Mouse (Mus musculus): ENCODE measurements around the gene Palm. TPM values are rescaled to one million over a fixed set of nuclear protein-coding genes. Genes with fewer than 3 reads are reported as not detected.
A peak's percentile ranks its signal among the peaks of the same experiment; 100 is the strongest.

The Palm gene
- polyA plus RNA-seq, 1 experiment from 2014 or later: 303 TPM

GRCm38 (mm10) chr10:79840091-79840490 lies 46.7 kb downstream of the Palm start:
- H3K4me3 ChIP-seq: no peak overlapping the region
- H3K9ac ChIP-seq: no peak overlapping the region
- 94% methylated on average over 3 of the region's 3 CpGs for whole genome bisulfite sequencing
- H3K9me3 ChIP-seq: no peaks in the 10 kb centered on the region
- H3K4me1 ChIP-seq (replicated peaks): peaks cover 10% of the 10 kb centered on the region
- no peak overlapping the region for H3K4me2 ChIP-seq
- peak overlapping the region; percentile 77 for H3K27ac ChIP-seq (replicated peaks)
- no peaks in the 10 kb centered on the region for H3K36me3 ChIP-seq
- no peaks in the 10 kb centered on the region for H3K27me3 ChIP-seq
- no peak for ATAC-seq (ENCODE audit: low FRiP score, low read depth)

DNA sequence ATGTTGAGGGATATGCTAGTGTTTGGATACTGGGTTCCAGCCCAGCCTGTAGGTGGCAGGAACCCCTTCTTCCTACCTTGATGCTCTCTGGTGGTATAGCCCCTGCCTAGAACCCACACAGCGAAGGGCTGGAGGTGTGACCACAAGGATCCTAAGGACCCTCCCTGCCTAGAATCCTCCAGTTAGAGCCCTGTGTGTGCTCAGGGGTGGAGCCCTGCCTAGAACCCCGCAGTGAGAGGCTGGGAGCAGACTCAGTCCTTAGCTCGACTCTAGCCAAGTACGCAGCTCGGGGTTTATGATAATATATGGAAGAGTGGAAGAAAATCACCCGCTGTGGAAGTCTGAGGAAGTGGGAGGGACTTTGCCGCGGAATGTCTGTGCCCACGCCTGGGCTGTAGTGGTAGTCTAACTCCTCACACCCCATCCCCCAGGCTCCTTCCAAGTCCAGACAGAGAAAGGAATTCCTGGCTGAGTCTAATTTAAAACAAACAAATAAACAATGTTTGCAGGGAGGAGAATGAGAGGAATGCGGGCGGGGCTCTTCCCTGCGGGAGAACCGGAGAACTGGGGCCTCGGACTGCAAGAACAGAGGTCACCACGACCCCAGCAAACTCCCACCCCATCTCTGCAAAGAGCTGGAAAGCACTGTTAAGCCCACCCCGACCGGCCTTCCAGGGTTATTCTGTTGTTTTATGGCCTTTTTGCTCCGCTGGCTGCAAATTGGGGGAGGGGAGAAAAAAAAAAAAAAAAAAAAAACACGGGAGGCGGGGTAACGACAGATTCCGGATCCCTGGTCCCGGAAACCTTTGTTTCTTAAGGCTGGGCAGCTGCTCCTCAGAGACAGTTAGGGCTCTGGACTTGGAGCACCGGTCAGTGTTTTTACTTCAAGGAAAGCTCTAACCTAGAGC lies 47.5 kb downstream of the Palm start:
- Histone ChIP-seq H3K4me1 (replicated peaks) (peaks cover 10% of the 10 kb centered on the region), H3K4me3 (peak overlapping the region; percentile 35), H3K36me3 (no peaks in the 10 kb centered on the region), H3K27me3 (no peaks in the 10 kb centered on the region), H3K9ac (peak overlapping the region; percentile 25; the same call in 1 of the 2 replicates), H3K4me2 (peak overlapping the region; percentile 74), H3K9me3 (no peaks in the 10 kb centered on the region), H3K27ac (replicated peaks) (peak overlapping the region; percentile 77)
- WGBS: 0% methylated on average over 24 of the region's 24 CpGs
- ATAC-seq (ENCODE audit: low FRiP score, low read depth): peak; percentile 85

DNA sequence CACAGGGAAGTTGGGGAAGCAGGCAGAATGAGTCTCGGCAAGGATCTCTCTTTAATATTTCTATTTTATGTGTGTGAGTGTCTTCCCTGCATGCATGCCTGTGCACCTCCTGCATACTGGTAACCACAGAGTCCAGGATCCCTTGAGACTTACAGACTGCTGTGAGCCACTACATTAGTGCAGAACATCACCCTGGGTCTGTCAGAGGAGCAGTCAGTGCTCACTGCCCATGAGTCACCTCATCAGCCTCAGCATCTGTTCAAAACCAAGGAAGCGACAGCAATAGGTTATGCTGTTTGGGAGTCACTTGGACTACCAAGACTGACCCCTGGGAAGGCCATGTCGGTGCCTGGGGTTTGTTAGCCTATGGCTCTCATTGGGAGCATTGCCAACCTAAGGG lies 49.0 kb downstream of the Palm start:
- 66% methylated on average over 3 of the region's 3 CpGs for WGBS
- H3K9me3 ChIP-seq: no peaks in the 10 kb centered on the region
- H3K4me2 ChIP-seq: no peak overlapping the region
- 0 out of 2 replicates have a peak overlapping the region, but pooled peaks have one; percentile 16 for H3K27ac ChIP-seq (replicated peaks)
- no peaks in the 10 kb centered on the region for H3K27me3 ChIP-seq
- no peak for ATAC-seq (ENCODE audit: low FRiP score, low read depth)
- peaks cover 10% of the 10 kb centered on the region for H3K4me1 ChIP-seq (replicated peaks)
- no peak overlapping the region for H3K9ac ChIP-seq
- no peaks in the 10 kb centered on the region for H3K36me3 ChIP-seq
- H3K4me3 ChIP-seq: no peak overlapping the region

DNA sequence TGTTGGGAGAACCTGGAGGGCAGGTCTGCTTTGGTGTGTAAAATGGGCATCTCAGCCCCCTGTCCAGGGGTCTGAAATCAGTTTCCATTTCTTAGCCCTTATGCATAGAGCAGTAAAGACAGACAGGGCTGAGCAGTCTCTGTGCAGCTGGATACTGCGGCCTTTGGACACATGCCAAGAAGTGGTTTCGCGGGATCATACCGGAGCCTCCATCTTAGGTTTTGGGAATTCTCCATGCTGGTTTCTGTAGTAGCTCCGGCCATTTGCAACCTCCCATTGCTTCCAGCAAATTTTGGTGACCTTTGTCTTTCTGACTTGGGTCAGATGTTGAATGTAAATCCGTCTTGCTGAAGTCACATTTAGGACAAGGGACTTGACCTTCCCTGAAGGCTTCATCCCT lies 50.1 kb downstream of the Palm start:
- ATAC-seq (ENCODE audit: low FRiP score, low read depth): no peak
- Histone ChIP-seq H3K27me3 (no peaks in the 10 kb centered on the region), H3K4me1 (replicated peaks) (peaks cover 10% of the 10 kb centered on the region), H3K36me3 (no peaks in the 10 kb centered on the region), H3K4me2 (no peak overlapping the region), H3K27ac (replicated peaks) (no peak overlapping the region), H3K9me3 (no peaks in the 10 kb centered on the region), H3K9ac (no peak overlapping the region), H3K4me3 (no peak overlapping the region)
- WGBS: 56% methylated on average over 6 of the region's 6 CpGs

- no peak for ATAC-seq (ENCODE audit: low FRiP score, low read depth)
- H3K36me3 ChIP-seq: no peaks in the 10 kb centered on the region
- no peak overlapping the region for H3K27ac ChIP-seq (replicated peaks)
- H3K4me3 ChIP-seq: no peak overlapping the region
- H3K9me3 ChIP-seq: no peaks in the 10 kb centered on the region
- no peaks in the 10 kb centered on the region for H3K27me3 ChIP-seq
- 77% methylated on average over 5 of the region's 5 CpGs for WGBS
- no peak overlapping the region for H3K4me2 ChIP-seq
- H3K9ac ChIP-seq: no peak overlapping the region
- peaks cover 12% of the 10 kb centered on the region for H3K4me1 ChIP-seq (replicated peaks)
Measured at GRCm38 (mm10) chr10:79846553-79846952, 53.2 kb downstream of the Palm start.

DNA sequence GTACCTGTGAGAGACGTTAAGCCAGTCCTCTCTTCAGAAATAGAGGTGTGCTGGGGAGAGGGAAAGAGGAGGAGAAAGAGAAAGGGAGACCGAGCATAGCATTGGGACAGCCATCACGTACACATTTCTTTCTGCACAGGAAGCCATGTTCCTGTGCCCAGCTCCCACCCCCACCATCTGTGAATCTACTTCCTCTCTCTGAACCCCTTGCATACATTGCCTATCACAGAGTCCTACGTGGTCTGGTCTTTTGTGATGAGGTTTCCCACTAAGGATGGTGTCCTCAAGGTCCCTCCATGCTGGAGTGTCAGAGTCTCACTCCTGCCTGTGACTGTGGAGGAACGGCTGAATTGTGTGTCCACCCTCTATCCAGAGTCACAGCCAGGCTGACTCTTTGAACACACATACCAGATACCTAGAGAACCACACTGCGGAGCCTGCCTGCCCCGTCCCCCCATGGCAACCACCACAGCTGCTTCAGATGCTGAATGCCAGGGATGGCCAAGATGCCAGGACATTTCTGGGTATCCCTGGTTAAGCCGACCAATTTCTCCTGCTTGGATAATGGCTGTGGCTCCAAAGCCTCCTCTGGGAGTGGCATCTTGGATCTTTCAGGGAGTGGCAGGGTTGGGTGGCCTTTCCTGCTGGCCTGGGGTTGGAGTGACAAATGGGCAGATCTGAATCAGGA lies 56.7 kb downstream of the Palm start:
- Histone ChIP-seq H3K9ac (no peak overlapping the region), H3K27me3 (no peaks in the 10 kb centered on the region), H3K36me3 (no peaks in the 10 kb centered on the region), H3K4me1 (replicated peaks) (peaks cover 35% of the 10 kb centered on the region), H3K4me3 (no peak overlapping the region), H3K9me3 (no peaks in the 10 kb centered on the region), H3K4me2 (no peak overlapping the region), H3K27ac (replicated peaks) (no peak overlapping the region)
- ATAC-seq (ENCODE audit: low FRiP score, low read depth): no peak
- 79% methylated on average over 8 of the region's 8 CpGs for WGBS

DNA sequence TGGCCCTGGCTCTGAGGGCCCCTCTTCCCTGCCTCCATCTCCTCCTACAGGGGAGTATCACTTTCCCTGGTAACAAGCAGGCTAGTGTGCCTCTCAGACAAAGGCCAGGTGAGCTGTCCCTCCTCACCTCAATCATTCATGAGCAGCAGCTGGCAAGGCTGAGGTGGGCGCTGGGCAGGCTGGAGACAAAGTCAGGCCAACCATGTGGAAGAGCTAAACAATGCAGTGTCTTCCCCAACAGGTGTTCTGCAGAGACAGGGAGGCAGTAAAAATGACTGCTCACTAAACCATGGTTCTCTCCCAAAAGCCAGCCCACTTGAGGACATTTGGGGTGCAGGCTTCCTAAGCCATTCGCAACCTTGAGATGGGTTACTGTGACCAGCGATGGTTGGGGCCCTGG lies 58.3 kb downstream of the Palm start:
- WGBS: 79% methylated on average over 3 of the region's 3 CpGs
- Histone ChIP-seq H3K27me3 (no peaks in the 10 kb centered on the region), H3K9ac (0 out of 2 replicates have a peak overlapping the region, but pooled peaks have one; percentile 60), H3K36me3 (no peaks in the 10 kb centered on the region), H3K9me3 (no peaks in the 10 kb centered on the region), H3K4me2 (peak overlapping the region; percentile 71; the same call in 1 of the 2 replicates), H3K27ac (replicated peaks) (peak overlapping the region; percentile 98), H3K4me1 (replicated peaks) (peaks cover 48% of the 10 kb centered on the region), H3K4me3 (no peak overlapping the region)
- ATAC-seq (ENCODE audit: low FRiP score, low read depth): no peak

DNA sequence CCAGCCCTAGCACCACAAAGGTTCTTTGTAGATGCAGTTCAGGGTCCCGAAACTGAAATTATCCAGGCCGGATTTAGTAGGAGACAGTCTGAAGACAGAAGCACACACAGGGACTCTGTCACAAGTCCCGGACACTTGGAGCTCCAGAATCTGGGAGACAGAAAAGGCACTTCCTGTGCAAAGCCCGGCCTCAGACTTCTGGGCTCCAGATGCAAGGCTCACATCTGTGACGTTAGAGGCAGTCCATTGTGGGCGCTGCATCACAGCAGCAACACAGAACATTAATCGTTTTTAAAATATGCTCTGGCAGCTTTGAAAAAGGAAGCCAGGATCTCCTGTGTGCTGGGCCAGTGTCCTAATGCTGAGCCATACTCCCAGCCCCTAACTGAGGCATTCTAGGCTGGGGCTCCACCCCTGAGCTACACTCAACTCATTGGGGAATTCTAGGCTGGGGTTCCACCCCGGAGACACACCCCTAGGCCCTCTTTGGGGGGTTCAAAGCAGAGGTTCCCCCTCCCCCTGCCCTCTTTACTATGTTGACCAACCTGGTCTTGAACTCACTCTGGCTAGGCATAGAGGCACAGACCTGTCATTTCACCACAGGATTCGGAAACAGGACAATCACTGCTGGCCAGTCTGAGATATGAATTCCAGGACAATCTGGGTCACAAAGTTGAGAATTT lies 58.9 kb downstream of the Palm start:
- ATAC-seq (ENCODE audit: low FRiP score, low read depth): no peak
- Histone ChIP-seq H3K9me3 (no peaks in the 10 kb centered on the region), H3K4me1 (replicated peaks) (peaks cover 54% of the 10 kb centered on the region), H3K36me3 (no peaks in the 10 kb centered on the region), H3K9ac (peak overlapping the region; percentile 60; the same call in 1 of the 2 replicates), H3K27ac (replicated peaks) (peak overlapping the region; percentile 98), H3K4me3 (peak overlapping the region; percentile 45), H3K4me2 (peak overlapping the region; percentile 71), H3K27me3 (no peaks in the 10 kb centered on the region)
- 63% methylated on average over 9 of the region's 9 CpGs for WGBS

DNA sequence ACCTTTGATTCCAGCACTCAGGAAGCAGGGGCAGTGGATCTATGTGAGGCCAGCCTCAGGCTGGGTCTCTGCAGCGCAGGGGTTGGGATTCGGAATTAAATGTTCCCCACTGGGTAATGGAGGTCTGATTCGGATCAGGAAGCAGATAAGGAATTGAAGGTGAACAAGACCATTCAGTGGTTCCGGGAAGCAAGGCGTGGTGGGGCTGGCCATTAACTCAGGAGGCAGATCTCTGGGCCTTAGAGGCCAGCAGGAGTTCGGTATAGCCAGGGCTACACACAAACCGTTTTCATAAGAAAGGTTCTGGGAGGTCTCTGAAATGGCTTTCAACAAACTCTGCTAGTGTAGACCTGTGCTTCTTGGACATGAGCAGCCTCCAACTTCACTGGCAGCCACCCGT lies 59.5 kb downstream of the Palm start:
- H3K4me1 ChIP-seq (replicated peaks): peaks cover 60% of the 10 kb centered on the region
- whole genome bisulfite sequencing: 20% methylated on average over 8 of the region's 8 CpGs

DNA sequence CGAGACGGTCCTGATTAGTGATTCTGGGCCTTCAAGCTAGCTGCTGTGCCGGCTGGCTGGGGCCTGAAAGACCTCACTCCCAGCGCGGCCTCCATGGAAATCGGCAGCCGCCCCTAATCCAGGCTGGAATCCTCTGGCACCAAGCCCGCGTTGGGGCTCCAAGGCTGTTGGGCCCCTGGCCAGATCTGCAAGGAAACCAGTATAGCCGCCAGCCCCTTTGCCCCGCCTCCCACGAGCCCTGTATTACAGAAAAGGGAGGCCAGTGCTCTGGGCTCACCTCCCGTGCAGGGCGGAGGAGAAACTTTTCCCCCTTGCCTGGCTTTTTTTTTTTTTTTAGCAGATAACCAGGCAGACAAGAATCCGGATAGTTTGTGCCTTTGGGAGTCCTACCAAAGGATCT lies 60.0 kb downstream of the Palm start:
- Histone ChIP-seq H3K27me3 (no peaks in the 10 kb centered on the region), H3K27ac (replicated peaks) (peak overlapping the region; percentile 98), H3K4me3 (peak overlapping the region; percentile 45), H3K9me3 (no peaks in the 10 kb centered on the region), H3K36me3 (no peaks in the 10 kb centered on the region), H3K4me2 (peak overlapping the region; percentile 71), H3K4me1 (replicated peaks) (peaks cover 66% of the 10 kb centered on the region), H3K9ac (peak overlapping the region; percentile 60)
- WGBS: under 1% methylated on average over 15 of the region's 15 CpGs
- peak; percentile 9; the same call in 1 of the 2 replicates for ATAC-seq (ENCODE audit: low FRiP score, low read depth)

More for the DNA sequence above, 59.5 kb downstream of the Palm start:
- H3K4me3 ChIP-seq: peak overlapping the region; percentile 45
- H3K27ac ChIP-seq (replicated peaks): peak overlapping the region; percentile 98
- no peaks in the 10 kb centered on the region for H3K9me3 ChIP-seq
- H3K9ac ChIP-seq: peak overlapping the region; percentile 60
- H3K36me3 ChIP-seq: no peaks in the 10 kb centered on the region
- peak overlapping the region; percentile 71 for H3K4me2 ChIP-seq
- H3K27me3 ChIP-seq: no peaks in the 10 kb centered on the region
- ATAC-seq (ENCODE audit: low FRiP score, low read depth): no peak

DNA sequence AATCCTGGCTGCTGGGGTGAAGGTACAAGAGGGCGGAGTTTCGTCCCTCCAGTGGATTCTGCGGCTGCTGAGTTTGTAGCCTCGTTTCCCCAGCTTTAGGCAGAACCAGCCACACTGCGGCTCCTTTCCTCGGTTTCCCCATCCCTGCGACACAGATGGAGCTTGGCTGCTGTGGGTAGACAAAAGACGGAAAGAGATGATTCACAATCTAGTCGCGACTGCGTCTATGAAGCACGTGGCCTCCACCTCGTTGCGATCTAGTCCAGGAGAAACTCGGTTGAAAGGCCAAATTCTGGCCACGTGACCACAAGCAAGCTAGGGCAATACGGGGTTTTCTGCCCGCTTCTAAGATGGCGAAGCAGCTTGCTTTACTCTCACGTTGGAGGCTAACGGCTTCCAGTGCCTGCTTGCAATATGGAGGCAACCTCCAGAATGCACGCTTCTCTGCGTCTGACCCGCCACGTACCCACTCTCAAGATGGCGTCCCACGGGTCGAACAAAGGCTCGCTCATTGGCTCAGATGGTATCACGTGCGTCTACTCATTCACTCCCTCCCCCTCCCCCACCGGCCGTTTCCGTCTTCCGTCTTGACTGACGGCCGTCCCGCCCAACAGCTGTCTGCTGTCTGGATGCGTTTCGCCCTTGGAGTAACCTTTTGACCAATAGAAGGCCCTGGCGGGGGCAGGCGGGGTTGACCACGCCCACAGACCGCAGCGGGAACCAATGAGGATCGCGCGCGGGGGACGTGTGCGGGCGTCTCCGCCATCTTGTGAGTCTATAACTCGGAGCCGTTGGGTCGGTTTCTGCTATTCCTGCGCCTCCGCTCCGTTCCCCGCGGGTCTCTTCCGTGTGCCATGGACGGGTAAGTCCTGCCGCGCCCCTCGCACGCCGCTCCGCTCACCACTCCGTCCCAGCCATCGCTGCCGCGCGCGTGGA lies 60.8 kb downstream of the Palm start, which contains the start of gene Ptbp1:
TSS of gene Ptbp1 (plus strand) at position 568 of the 936 bp plus-strand sequence.
- Histone ChIP-seq H3K4me1 (replicated peaks) (peaks cover 73% of the 10 kb centered on the region), H3K9me3 (no peaks in the 10 kb centered on the region), H3K36me3 (peaks cover 2% of the 10 kb centered on the region), H3K27me3 (no peaks in the 10 kb centered on the region), H3K4me3 (peak within 1 kb of the TSS; percentile 82), H3K27ac (replicated peaks) (peak within 1 kb of the TSS; percentile 99), H3K9ac (peak within 1 kb of the TSS; percentile 92), H3K4me2 (peak within 1 kb of the TSS; percentile 90)
- under 1% methylated on average over 74 of the region's 75 CpGs for WGBS
- ATAC-seq (ENCODE audit: low FRiP score, low read depth): peak; percentile 95
